ENCODE assay signal across 8 mouse cellular contexts in genomic region chr6:55972998-55973397, GRCm38 (mm10). TPM values are rescaled to one million over a fixed set of nuclear protein-coding genes. Genes with fewer than 3 reads are reported as not detected.
A peak's percentile ranks its signal among the peaks of the same experiment; 100 is the strongest.
DNase-seq lines count a peak whose midpoint lies in the region; ATAC-seq and TF ChIP-seq lines count a peak whose summit lies in the region.

No protein-coding gene starts in this region.

- no peak overlapping the region for H3K4me3 ChIP-seq in intestine, postnatal 0 days (ENCODE audit: low read depth, low read length)
- H3K4me3 ChIP-seq in intestine, embryonic 16.5 days (ENCODE audit: low read length), result no peak overlapping the region
- no peak overlapping the region for H3K4me3 ChIP-seq in hindbrain, postnatal 0 days (ENCODE audit: low read length)
- H3K4me3 ChIP-seq in neural tube, embryonic 13.5 days, result no peak overlapping the region

- peak; percentile 46 for DNase-seq in Muller cell, postnatal 12 days (ENCODE audit: inconsistent ontology term)
- peak; percentile 25 to 45 for DNase-seq in cerebellum, postnatal 25 days
- peak; percentile 84 for DNase-seq in hindbrain, postnatal 0 days (ENCODE audit: low spot score)
- DNase-seq in thymus, postnatal 0 days (ENCODE audit: low spot score), result no peak
- DNase-seq in right cerebral cortex, postnatal 4 days, result no peak

- H3K36me3 ChIP-seq in intestine, postnatal 0 days (ENCODE audit: control insufficient read depth, insufficient read depth), result no peaks in the 10 kb centered on the region
- H3K36me3 ChIP-seq in intestine, embryonic 16.5 days (ENCODE audit: control insufficient read depth, insufficient read depth, low read length), result no peaks in the 10 kb centered on the region
- no peaks in the 10 kb centered on the region for H3K36me3 ChIP-seq in hindbrain, postnatal 0 days (ENCODE audit: insufficient read depth, low read length)
- no peaks in the 10 kb centered on the region for H3K36me3 ChIP-seq in neural tube, embryonic 13.5 days

- H3K4me2 ChIP-seq in intestine, postnatal 0 days (replicated peaks; ENCODE audit: low read depth), result no peak overlapping the region
- H3K4me2 ChIP-seq in intestine, embryonic 16.5 days (ENCODE audit: low read depth, low read length), result no peak overlapping the region
- no peak overlapping the region for H3K4me2 ChIP-seq in hindbrain, postnatal 0 days (ENCODE audit: low read depth, low read length)
- no peak overlapping the region for H3K4me2 ChIP-seq in neural tube, embryonic 13.5 days

- H3K9me3 ChIP-seq in intestine, postnatal 0 days (ENCODE audit: control insufficient read depth), result no peaks in the 10 kb centered on the region
- H3K9me3 ChIP-seq in intestine, embryonic 16.5 days (ENCODE audit: control insufficient read depth, low read length), result no peaks in the 10 kb centered on the region
- H3K9me3 ChIP-seq in hindbrain, postnatal 0 days (ENCODE audit: low read length), result no peaks in the 10 kb centered on the region
- H3K9me3 ChIP-seq in neural tube, embryonic 13.5 days, result no peaks in the 10 kb centered on the region

- H3K27ac ChIP-seq in intestine, postnatal 0 days (ENCODE audit: low read depth, low read length), result no peak overlapping the region
- H3K27ac ChIP-seq in intestine, embryonic 16.5 days (ENCODE audit: low read length), result no peak overlapping the region
- no peak overlapping the region for H3K27ac ChIP-seq in hindbrain, postnatal 0 days
- no peak overlapping the region for H3K27ac ChIP-seq in neural tube, embryonic 13.5 days (replicated peaks)

- peak; percentile 51 for TF ChIP-seq CTCF in intestine, postnatal 0 days (IDR thresholded peaks at IDR 0.05; ENCODE audit: low read depth)
- TF ChIP-seq CTCF in hindbrain, postnatal 0 days (IDR thresholded peaks at IDR 0.05; ENCODE audit: low read depth), result peak; percentile 68

- no peak for ATAC-seq in intestine, postnatal 0 days
- no peak for ATAC-seq in intestine, embryonic 16.5 days
- peak; percentile 70 for ATAC-seq in hindbrain, postnatal 0 days
- peak; percentile 47; the same call in 1 of the 2 replicates for ATAC-seq in neural tube, embryonic 13.5 days (ENCODE audit: low read depth)

- H3K27me3 ChIP-seq in intestine, postnatal 0 days (replicated peaks; ENCODE audit: control insufficient read depth, insufficient read depth, low read length), result no peaks in the 10 kb centered on the region
- no peaks in the 10 kb centered on the region for H3K27me3 ChIP-seq in intestine, embryonic 16.5 days (replicated peaks; ENCODE audit: control insufficient read depth, insufficient read depth, low read length)
- H3K27me3 ChIP-seq in hindbrain, postnatal 0 days (ENCODE audit: insufficient read depth, low read length), result no peaks in the 10 kb centered on the region
- H3K27me3 ChIP-seq in neural tube, embryonic 13.5 days, result no peaks in the 10 kb centered on the region

- H3K4me1 ChIP-seq in intestine, postnatal 0 days (replicated peaks; ENCODE audit: control insufficient read depth, insufficient read depth, low read length), result no peaks in the 10 kb centered on the region
- H3K4me1 ChIP-seq in intestine, embryonic 16.5 days (ENCODE audit: control insufficient read depth, insufficient read depth, low read length), result no peaks in the 10 kb centered on the region
- H3K4me1 ChIP-seq in hindbrain, postnatal 0 days (ENCODE audit: insufficient read depth, low read length), result no peaks in the 10 kb centered on the region
- H3K4me1 ChIP-seq in neural tube, embryonic 13.5 days (replicated peaks), result no peaks in the 10 kb centered on the region

- no peak overlapping the region for H3K9ac ChIP-seq in intestine, postnatal 0 days (ENCODE audit: low read depth, low read length)
- no peak overlapping the region for H3K9ac ChIP-seq in intestine, embryonic 16.5 days (ENCODE audit: low read depth, low read length)
- H3K9ac ChIP-seq in hindbrain, postnatal 0 days (replicated peaks; ENCODE audit: low read length), result no peak overlapping the region
- no peak overlapping the region for H3K9ac ChIP-seq in neural tube, embryonic 13.5 days

RNA-seq across cellular contexts. Expression of gene Ppp1r17, which starts 44.3 kb away (rescaled TPM):
- polyA plus RNA-seq in intestine, postnatal 0 days (2015; fragmentation: Nextera tagmentation; extraction: Ambion mirVana), result 0.20 and 0.21 TPM in 2 replicates
- 0.17 and 0.29 TPM in 2 replicates for polyA plus RNA-seq in intestine, embryonic 16.5 days (2015; fragmentation: Nextera tagmentation; extraction: Ambion mirVana)
- total RNA-seq in hindbrain, postnatal 0 days (2014; rRNA removed), result 0.16 and 0.25 TPM in 2 replicates
- 0.88 and 1.2 TPM in 2 replicates for polyA plus RNA-seq in hindbrain, postnatal 0 days (2015; fragmentation: Nextera tagmentation; extraction: Ambion mirVana)
- polyA plus RNA-seq in neural tube, embryonic 13.5 days (2015; fragmentation: Nextera tagmentation; extraction: Ambion mirVana), result 36.4 and 38.4 TPM in 2 replicates
- polyA plus RNA-seq in thymus, postnatal 0 days (2015; fragmentation: Nextera tagmentation; extraction: Ambion mirVana), result 0.13 and 0.14 TPM in 2 replicates

Comparison
In these comparisons a context has a peak if more than half of its experiments do, and no peak if none do; other contexts are left out.
1. ATAC-seq: peak in hindbrain, postnatal 0 days (single experiment) and neural tube, embryonic 13.5 days (single experiment); none in intestine, postnatal 0 days (single experiment) and intestine, embryonic 16.5 days (single experiment).
2. DNase-seq: peak in Muller cell, postnatal 12 days (single experiment), cerebellum, postnatal 25 days (2 of 2) and hindbrain, postnatal 0 days (single experiment); none in thymus, postnatal 0 days (single experiment) and right cerebral cortex, postnatal 4 days (single experiment).
3. RNA of gene Ppp1r17, which starts 44.3 kb away (polyA plus RNA-seq): 36.4 to 38.4 TPM in neural tube, embryonic 13.5 days; 0.88 to 1.2 TPM in hindbrain, postnatal 0 days, 0.17 to 0.29 TPM in intestine, embryonic 16.5 days, 0.20 to 0.21 TPM in intestine, postnatal 0 days and 0.13 to 0.14 TPM in thymus, postnatal 0 days; every median in the first group is over 10 times any median in the second.